Mouse (Mus musculus): ENCODE measurements around the gene Rnf212b. TPM values are rescaled to one million over a fixed set of nuclear protein-coding genes. Genes with fewer than 3 reads are reported as not detected.

The Rnf212b gene
- polyA plus RNA-seq, 1 experiment from 2014 or later, result not detected

DNA sequence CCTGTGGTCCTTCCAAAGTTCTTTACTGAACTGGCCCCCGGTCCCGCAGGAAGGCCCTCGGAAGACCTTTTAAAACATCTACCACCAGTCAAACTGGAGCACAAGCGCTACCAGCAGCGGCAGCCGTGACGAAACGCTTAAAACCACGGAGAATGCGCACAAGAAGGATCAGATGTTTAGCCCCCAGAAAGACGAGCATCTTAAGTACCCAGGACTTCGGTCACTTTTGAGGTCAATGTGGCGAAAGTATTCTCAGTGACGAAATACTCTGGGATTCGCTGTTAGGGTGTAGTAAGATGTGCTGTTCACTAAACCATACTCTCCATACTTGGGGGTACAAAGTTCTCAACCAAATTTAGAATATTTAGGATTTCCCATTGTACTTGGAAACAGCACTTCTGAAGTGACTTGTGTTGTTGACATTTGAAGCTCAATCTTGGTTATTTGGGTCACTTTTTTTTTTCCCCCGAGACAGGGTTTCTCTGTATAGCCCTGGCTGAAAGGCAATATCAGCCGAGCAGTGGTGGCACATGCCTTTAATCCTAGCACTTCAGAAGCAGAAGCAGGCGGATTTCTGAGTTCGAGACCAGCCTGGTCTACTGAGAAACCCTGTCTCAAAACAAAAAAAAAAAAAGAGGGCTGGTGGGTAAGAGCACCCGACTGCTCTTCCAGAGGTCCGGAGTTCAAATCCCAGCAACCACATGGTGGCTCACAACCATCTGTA lies 50.5 kb downstream of the Rnf212b start:
- H3K4me1 ChIP-seq, result peaks cover 9% of the 10 kb centered on the region
- ATAC-seq (replicated peaks), result no peak; the same call in 1 of the 2 replicates
- H3K4me3 ChIP-seq, result peak overlapping the region; percentile 81

DNA sequence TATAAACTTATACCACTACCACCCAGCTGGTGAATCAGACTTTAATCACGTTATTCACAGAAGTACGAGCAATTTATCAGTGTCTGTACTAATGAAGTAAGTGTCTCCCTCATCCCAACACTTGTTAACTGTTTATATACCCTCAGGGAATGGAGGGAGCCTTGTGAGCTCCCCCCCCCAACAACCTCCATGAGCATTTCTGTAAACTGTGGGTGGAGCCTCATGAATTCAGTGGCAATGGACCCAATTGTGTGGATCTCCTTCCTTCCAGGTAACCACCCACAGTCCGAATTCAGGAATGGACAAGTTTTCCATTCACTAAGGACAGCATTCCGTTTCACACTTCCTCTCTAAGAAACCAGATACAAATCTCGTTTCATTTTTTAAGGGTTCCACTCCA lies 51.7 kb downstream of the Rnf212b start:
- Histone ChIP-seq H3K4me2 (no peak overlapping the region), H3K27ac (no peak overlapping the region), H3K36me3 (replicated peaks) (no peaks in the 10 kb centered on the region), H3K27me3 (replicated peaks) (no peaks in the 10 kb centered on the region), H3K4me1 (peaks cover 9% of the 10 kb centered on the region), H3K4me3 (no peak overlapping the region), H3K9me3 (no peaks in the 10 kb centered on the region), H3K9ac (no peak overlapping the region)
- 89% methylated on average over 5 of the region's 5 CpGs for WGBS
- no peak for ATAC-seq (replicated peaks)

More for the DNA sequence above, 50.5 kb downstream of the Rnf212b start:
- H3K27me3 ChIP-seq (replicated peaks), result no peaks in the 10 kb centered on the region
- H3K4me2 ChIP-seq, result peak overlapping the region; percentile 62
- peak overlapping the region; percentile 77 for H3K27ac ChIP-seq
- H3K36me3 ChIP-seq (replicated peaks), result no peaks in the 10 kb centered on the region
- H3K9ac ChIP-seq, result peak overlapping the region; percentile 94
- H3K9me3 ChIP-seq, result no peaks in the 10 kb centered on the region
- WGBS, result 17% methylated on average over 21 of the region's 21 CpGs

- Histone ChIP-seq H3K4me3 (no peak overlapping the region), H3K27me3 (replicated peaks) (no peaks in the 10 kb centered on the region), H3K4me2 (no peak overlapping the region), H3K36me3 (replicated peaks) (no peaks in the 10 kb centered on the region), H3K27ac (no peak overlapping the region), H3K4me1 (peaks cover 9% of the 10 kb centered on the region), H3K9me3 (no peaks in the 10 kb centered on the region), H3K9ac (no peak overlapping the region)
- 67% methylated on average over 3 of the region's 3 CpGs for WGBS
- no peak for ATAC-seq (replicated peaks)
Observed at GRCm38 (mm10) chr14:54866268-54866667, 52.3 kb downstream of the Rnf212b start.

DNA sequence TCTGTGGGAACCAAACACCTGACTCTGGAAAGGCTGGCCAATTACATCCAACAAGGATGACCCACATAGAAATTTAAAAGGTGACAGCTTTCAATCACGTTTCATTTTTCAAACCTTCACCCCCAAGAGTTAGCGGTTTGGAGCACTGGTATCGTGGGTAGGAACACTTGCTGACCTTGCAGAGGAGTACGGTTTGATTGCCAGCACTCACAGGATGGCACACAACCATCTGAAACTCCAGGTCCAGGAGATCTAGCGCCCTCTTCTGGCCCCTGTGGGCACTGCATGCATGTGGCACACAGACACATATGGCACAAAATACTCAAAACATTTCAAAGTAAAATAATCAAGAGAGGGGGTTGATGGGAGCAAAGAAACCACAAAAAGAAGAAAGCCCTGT lies 53.0 kb downstream of the Rnf212b start:
- WGBS, result 58% methylated on average over 5 of the region's 5 CpGs
- H3K9ac ChIP-seq, result no peak overlapping the region
- no peaks in the 10 kb centered on the region for H3K27me3 ChIP-seq (replicated peaks)
- no peak overlapping the region for H3K4me2 ChIP-seq
- no peak overlapping the region for H3K4me3 ChIP-seq
- ATAC-seq (replicated peaks), result no peak
- no peaks in the 10 kb centered on the region for H3K9me3 ChIP-seq
- peaks cover 9% of the 10 kb centered on the region for H3K4me1 ChIP-seq
- H3K27ac ChIP-seq, result no peak overlapping the region
- no peaks in the 10 kb centered on the region for H3K36me3 ChIP-seq (replicated peaks)

DNA sequence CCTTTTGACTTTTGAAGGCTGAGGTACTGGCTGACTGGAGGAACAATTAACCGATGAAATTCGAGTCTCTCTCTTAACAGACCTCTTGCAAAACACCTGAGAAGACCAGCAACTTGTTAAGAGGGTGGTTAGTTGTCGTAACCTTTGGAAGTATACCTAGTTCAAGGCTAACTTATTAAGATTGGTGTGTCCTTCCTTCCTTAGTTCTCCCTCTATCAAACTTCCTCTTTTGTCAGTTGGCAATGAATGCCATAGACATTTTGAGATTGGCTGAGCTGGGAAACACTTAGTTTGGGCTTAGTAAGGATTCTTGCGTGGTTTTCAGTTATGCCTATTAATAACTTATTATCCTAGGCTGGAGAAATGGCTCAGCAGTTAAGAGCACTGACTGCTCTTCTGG lies 54.1 kb downstream of the Rnf212b start:
- Histone ChIP-seq H3K4me2 (no peak overlapping the region), H3K9ac (no peak overlapping the region), H3K36me3 (replicated peaks) (no peaks in the 10 kb centered on the region), H3K27me3 (replicated peaks) (no peaks in the 10 kb centered on the region), H3K4me3 (no peak overlapping the region), H3K9me3 (no peaks in the 10 kb centered on the region), H3K27ac (no peak overlapping the region), H3K4me1 (peaks cover 9% of the 10 kb centered on the region)
- no peak for ATAC-seq (replicated peaks)
- 91% methylated on average over 4 of the region's 4 CpGs for WGBS

- Histone ChIP-seq H3K4me3 (no peak within 1 kb of the TSS), H3K27ac (no peak within 1 kb of the TSS), H3K9me3 (no peaks in the 10 kb centered on the region), H3K27me3 (replicated peaks) (no peaks in the 10 kb centered on the region), H3K4me1 (peaks cover 8% of the 10 kb centered on the region), H3K9ac (no peak within 1 kb of the TSS), H3K36me3 (replicated peaks) (no peaks in the 10 kb centered on the region), H3K4me2 (no peak within 1 kb of the TSS)
- no peak for ATAC-seq (replicated peaks)
- 92% methylated on average over 5 of the region's 5 CpGs for WGBS
Observed at GRCm38 (mm10) chr14:54870861-54871260, 56.9 kb downstream of the Rnf212b start, which contains the start of gene Homez. Gene Homez (minus strand): TSS chr14:54870961.

DNA sequence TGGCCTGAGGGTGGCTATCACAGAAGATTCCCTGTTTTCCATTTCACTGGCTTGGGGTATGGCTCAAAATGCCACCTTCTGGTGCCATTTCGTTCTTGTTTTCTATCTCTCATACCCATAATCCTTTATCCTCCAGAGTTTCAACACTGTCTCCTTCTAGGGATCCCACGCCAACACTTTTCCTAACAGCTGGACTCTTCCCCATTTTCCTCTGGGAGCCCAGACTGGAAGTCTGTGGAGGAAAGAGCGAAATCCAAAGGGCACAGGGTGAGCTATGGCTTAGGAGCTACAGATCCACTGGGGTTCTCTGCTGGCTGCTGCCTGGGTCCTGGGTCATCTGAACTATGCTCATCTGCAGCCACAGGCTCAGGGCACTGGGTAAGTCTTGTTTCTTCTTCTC lies 60.2 kb downstream of the Rnf212b start:
- Histone ChIP-seq H3K4me3 (no peak overlapping the region), H3K9ac (no peak overlapping the region), H3K27ac (no peak overlapping the region), H3K27me3 (replicated peaks) (no peaks in the 10 kb centered on the region), H3K4me2 (no peak overlapping the region), H3K9me3 (no peaks in the 10 kb centered on the region), H3K36me3 (replicated peaks) (no peaks in the 10 kb centered on the region), H3K4me1 (peaks cover 17% of the 10 kb centered on the region)
- no peak for ATAC-seq (replicated peaks)
- WGBS, result 92% methylated on average over 3 of the region's 3 CpGs

GRCm38 (mm10) chr14:54875844-54876538 lies 62.0 kb downstream of the Rnf212b start:
- Histone ChIP-seq H3K4me1 (peaks cover 17% of the 10 kb centered on the region), H3K4me2 (peak overlapping the region; percentile 92), H3K27ac (peak overlapping the region; percentile 92), H3K9ac (peak overlapping the region; percentile 78), H3K4me3 (peak overlapping the region; percentile 62), H3K9me3 (no peaks in the 10 kb centered on the region), H3K36me3 (replicated peaks) (no peaks in the 10 kb centered on the region), H3K27me3 (replicated peaks) (no peaks in the 10 kb centered on the region)
- WGBS, result 1% methylated on average over 36 of the region's 36 CpGs
- ATAC-seq (replicated peaks), result peak; percentile 59

DNA sequence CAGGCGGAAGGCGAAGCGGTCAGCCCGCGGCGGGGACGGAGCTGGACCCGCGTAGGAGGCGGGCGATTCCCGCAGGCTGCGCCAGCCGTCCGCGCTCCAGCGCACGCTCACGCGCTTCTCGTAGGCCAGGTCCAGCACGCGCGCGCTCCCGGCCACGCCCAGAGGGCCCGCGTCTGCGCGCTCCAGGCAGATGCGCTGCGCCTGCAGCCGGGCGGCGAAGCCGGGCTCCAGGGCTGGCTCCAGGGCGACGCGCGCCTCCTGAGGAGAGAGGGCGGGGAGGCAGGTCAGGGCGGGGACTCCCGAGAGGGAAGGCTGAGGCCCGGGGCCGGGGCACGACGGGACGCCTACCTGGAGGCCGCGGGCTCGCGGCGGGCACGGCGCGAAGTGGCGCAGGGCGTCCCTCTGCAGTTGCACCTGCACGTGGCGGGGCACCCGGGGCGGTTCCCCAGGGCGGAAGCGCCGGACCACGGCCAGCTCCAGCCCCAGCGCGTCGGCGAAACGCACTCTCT lies 62.7 kb downstream of the Rnf212b start:
- ATAC-seq (replicated peaks), result peak; percentile 93
- H3K27ac ChIP-seq, result peak overlapping the region; percentile 92
- H3K27me3 ChIP-seq (replicated peaks), result no peaks in the 10 kb centered on the region
- no peaks in the 10 kb centered on the region for H3K36me3 ChIP-seq (replicated peaks)
- peak overlapping the region; percentile 92 for H3K4me2 ChIP-seq
- WGBS, result under 1% methylated on average over 67 of the region's 72 CpGs
- peaks cover 17% of the 10 kb centered on the region for H3K4me1 ChIP-seq
- no peaks in the 10 kb centered on the region for H3K9me3 ChIP-seq
- peak overlapping the region; percentile 78 for H3K9ac ChIP-seq
- peak overlapping the region; percentile 62 for H3K4me3 ChIP-seq

DNA sequence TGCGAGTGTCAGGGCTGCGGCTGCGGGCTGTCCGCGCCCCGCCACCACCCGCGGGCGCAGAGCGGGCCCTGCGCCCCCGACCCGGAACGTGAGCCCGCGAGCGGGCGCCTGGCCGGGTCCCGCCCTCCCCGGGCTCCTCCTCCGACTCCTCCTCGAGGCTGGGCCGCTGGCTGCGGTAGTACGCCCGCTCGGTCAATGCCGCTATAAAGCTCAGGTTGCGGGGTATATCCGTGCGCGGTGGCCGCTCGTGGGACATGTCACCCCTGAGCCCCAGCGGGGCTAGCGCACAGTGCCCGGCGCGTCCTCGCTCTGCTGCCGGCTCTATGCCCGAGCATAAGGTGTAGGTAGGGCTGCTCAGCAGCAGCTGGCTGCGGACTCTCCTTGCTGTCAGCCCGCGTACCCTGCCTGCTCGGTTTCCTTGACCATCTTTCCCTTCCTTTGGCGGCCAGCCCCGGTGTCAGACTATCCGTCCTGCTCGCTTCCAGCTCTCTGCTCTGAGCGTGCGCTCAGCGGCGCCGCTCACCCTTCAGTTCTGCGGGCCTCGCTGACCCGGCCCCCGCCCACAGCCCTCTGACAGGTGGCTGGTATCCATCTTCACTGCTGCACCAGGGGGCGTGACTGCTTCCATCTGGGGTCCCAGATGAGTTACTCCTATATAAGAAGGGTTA lies 63.2 kb downstream of the Rnf212b start, which contains the start of gene Ppp1r3e:
Gene Ppp1r3e (minus strand): TSS at position 503 of the 668 bp plus-strand sequence.
- Histone ChIP-seq H3K9me3 (no peaks in the 10 kb centered on the region), H3K36me3 (replicated peaks) (no peaks in the 10 kb centered on the region), H3K4me2 (peak within 1 kb of the TSS; percentile 92), H3K27ac (peak within 1 kb of the TSS; percentile 92), H3K4me1 (peaks cover 17% of the 10 kb centered on the region), H3K9ac (peak within 1 kb of the TSS; percentile 78), H3K27me3 (replicated peaks) (no peaks in the 10 kb centered on the region), H3K4me3 (peak within 1 kb of the TSS; percentile 62)
- ATAC-seq (replicated peaks), result peak; percentile 82
- under 1% methylated on average over 56 of the region's 61 CpGs for WGBS

DNA sequence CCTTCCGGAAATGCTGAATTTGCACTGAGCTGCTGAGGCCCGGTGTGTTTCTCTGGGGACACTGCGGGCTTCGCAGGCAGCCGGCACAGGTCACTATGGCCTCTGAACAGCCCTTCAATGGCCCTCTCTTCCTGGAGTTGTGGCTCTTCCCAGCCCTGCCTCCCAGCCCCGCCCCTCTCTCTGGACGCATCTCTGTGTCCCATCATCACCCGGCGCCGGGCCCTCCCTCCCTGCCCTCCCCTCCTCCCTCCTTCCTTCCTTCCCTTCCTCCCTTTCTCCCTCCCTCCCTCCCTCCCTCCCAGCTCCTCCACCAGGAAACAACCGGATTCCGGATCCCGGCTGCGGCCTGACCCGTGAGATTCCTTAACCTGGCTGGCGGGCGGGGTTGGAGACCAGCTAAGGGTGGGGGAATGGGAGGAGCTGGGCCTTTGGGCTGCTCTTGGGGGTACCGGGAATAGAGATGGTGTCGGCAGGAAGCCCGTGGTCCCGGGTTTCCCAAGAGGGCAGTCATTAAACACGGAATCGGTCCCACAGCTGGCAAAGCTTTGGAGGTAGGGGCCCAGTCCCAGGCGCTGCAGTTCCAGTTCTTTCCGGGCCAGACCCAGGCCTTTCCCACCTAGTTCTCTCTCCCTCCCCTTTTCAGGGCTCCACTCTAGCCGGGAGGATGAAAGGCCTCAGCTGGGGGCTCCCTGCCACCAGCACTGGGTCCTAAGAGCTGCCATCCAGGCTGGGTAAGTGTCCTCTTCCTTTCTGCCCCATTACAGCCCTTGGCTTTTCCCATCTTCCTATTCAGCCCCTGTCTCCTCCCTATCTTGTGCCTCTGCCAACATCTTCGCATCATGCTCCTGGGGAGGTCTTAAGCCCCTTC lies 69.4 kb downstream of the Rnf212b start, which contains the start of the genes Bcl2l2 and Gm20521:
Gene Bcl2l2 (plus strand): TSS at position 224 of the 868 bp plus-strand sequence.
Gene Gm20521 (plus strand): TSS at position 288 of the 868 bp plus-strand sequence.
- H3K36me3 ChIP-seq (replicated peaks), result no peaks in the 10 kb centered on the region
- peak within 1 kb of the TSS; percentile 90 for H3K27ac ChIP-seq
- H3K27me3 ChIP-seq (replicated peaks), result no peaks in the 10 kb centered on the region
- peak; percentile 89 for ATAC-seq (replicated peaks)
- H3K4me1 ChIP-seq, result peaks cover 27% of the 10 kb centered on the region
- WGBS, result 0% methylated on average over 27 of the region's 27 CpGs
- H3K9ac ChIP-seq, result peak within 1 kb of the TSS; percentile 89
- peak within 1 kb of the TSS; percentile 80 for H3K4me3 ChIP-seq
- peak within 1 kb of the TSS; percentile 85 for H3K4me2 ChIP-seq
- no peaks in the 10 kb centered on the region for H3K9me3 ChIP-seq

Data from midbrain, embryonic 15.5 days (tissue).